Mouse (Mus musculus): Measurements from ENCODE around the gene Defb41. TPM values are rescaled to one million over a fixed set of nuclear protein-coding genes. Genes with fewer than 3 reads are reported as not detected.
"Not testable (repeated sequence)": the region's sequence is repeated elsewhere in the genome, so short reads cannot be mapped to it uniquely, and the experiment has no call there.

Gene Defb41
- polyA plus RNA-seq, 1 experiment from 2014 or later: not detected

GRCm38 (mm10) chr1:18271095-18271494 lies 6.2 kb upstream of the Defb41 start:
- DNase-seq (ENCODE audit: low spot score): no peak
- H3K4me1 ChIP-seq (replicated peaks; ENCODE audit: insufficient read depth, low read length): no peaks in the 10 kb centered on the region

DNA sequence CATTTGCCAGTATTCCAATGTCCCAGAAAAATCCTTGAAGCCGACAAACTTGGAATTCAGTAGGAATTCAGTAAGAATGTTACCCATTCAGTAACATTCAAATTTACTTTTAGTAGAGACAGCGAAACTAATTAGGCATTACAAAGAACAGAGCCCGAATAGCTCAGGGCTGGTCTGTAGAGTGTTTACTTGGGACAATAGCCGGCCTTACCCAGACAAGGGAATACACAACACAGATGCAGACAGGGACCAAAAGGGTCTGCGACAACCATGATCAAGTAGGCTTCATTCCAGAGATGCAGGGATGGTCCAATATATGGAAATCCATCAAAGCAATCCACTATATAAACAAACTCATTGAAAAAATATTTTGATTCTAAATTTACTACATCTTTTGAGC lies 3.9 kb upstream of the Defb41 start:
- no peak for TF ChIP-seq CTCF (IDR thresholded peaks at IDR 0.05; ENCODE audit: low read depth)
- H3K27me3 ChIP-seq (ENCODE audit: insufficient read depth, low read length): no peaks in the 10 kb centered on the region
- 84% methylated on average over 5 of the region's 5 CpGs for WGBS
- H3K4me1 ChIP-seq (replicated peaks; ENCODE audit: insufficient read depth, low read length): no peaks in the 10 kb centered on the region
- H3K9ac ChIP-seq (ENCODE audit: low read depth, low read length): no peak overlapping the region
- no peak for ATAC-seq (replicated peaks; ENCODE audit: low FRiP score, low read depth)
- H3K9me3 ChIP-seq (replicated peaks; ENCODE audit: low read length): no peaks in the 10 kb centered on the region
- no peak overlapping the region for H3K4me2 ChIP-seq (ENCODE audit: low read length)
- H3K27ac ChIP-seq: no peak overlapping the region
- no peak overlapping the region for H3K4me3 ChIP-seq (replicated peaks; ENCODE audit: low read depth, low read length)
- DNase-seq (ENCODE audit: low spot score): no peak
- H3K36me3 ChIP-seq (ENCODE audit: insufficient read depth, low read length): no peaks in the 10 kb centered on the region

More at GRCm38 (mm10) chr1:18271095-18271494, 6.2 kb upstream of the Defb41 start:
- H3K9me3 ChIP-seq (replicated peaks; ENCODE audit: low read length): no peaks in the 10 kb centered on the region
- no peak overlapping the region for H3K27ac ChIP-seq
- H3K36me3 ChIP-seq (ENCODE audit: insufficient read depth, low read length): no peaks in the 10 kb centered on the region
- no peak for ATAC-seq (replicated peaks; ENCODE audit: low FRiP score, low read depth)
- no peak overlapping the region for H3K4me3 ChIP-seq (replicated peaks; ENCODE audit: low read depth, low read length)
- no peak overlapping the region for H3K9ac ChIP-seq (ENCODE audit: low read depth, low read length)
- no peak for TF ChIP-seq CTCF (IDR thresholded peaks at IDR 0.05; ENCODE audit: low read depth)
- WGBS: 85% methylated on average over 4 of the region's 4 CpGs
- H3K27me3 ChIP-seq (ENCODE audit: insufficient read depth, low read length): no peaks in the 10 kb centered on the region
- H3K4me2 ChIP-seq (ENCODE audit: low read length): no peak overlapping the region

DNA sequence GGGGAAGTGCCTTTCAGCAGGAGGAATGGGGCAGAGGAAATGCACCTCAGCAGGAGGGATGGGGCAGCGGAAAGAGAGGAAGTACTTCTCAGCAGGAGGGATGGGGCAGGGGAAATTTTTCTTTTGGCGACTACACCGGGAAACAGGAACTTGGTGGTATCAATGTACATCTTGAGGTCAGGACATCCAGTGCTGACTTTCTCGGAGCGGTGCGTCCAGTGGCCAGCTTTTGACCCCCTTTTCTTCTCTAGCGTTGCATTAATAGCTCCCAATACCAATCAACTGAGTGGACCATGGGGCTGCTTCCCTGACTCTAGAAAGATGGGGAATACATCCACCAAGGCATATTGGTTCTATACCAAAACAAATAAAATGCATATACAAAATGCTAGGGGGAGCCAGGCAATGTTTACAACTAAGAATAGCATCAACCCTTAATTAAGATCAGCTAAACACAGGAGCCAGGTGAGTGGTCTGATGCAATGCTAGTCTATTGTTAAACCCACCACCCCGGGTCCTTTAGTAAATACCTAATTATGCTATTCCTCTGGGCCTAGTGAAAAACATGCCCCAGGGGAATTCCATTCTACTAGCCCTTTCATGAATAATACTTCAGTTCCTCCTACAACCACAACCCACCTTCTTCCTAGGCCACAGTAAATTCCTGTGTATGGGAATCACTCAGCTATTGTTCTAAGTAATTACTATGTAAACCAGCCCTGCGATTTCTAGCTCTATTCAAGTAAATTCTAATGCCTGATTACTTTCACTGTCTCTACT lies 18.9 kb downstream of the Defb41 start:
- not testable (repeated sequence) for H3K4me2 ChIP-seq (ENCODE audit: low read length); H3K27me3 ChIP-seq (ENCODE audit: insufficient read depth, low read length); H3K4me1 ChIP-seq (replicated peaks; ENCODE audit: insufficient read depth, low read length); ATAC-seq (replicated peaks; ENCODE audit: low FRiP score, low read depth); DNase-seq (ENCODE audit: low spot score); H3K9me3 ChIP-seq (replicated peaks; ENCODE audit: low read length); H3K9ac ChIP-seq (ENCODE audit: low read depth, low read length); H3K4me3 ChIP-seq (replicated peaks; ENCODE audit: low read depth, low read length); H3K36me3 ChIP-seq (ENCODE audit: insufficient read depth, low read length); H3K27ac ChIP-seq
- WGBS: 87% methylated on average over 9 of the region's 9 CpGs

- ATAC-seq (replicated peaks; ENCODE audit: low FRiP score, low read depth): no peak
- H3K27ac ChIP-seq: no peak within 1 kb of the TSS
- 71% methylated on average over 1 of the region's 1 CpGs for WGBS
Measured at GRCm38 (mm10) chr1:18237343-18237742, 27.6 kb downstream of the Defb41 start, which contains the start of gene Defb18. Gene Defb18 (minus strand): TSS chr1:18237443.

DNA sequence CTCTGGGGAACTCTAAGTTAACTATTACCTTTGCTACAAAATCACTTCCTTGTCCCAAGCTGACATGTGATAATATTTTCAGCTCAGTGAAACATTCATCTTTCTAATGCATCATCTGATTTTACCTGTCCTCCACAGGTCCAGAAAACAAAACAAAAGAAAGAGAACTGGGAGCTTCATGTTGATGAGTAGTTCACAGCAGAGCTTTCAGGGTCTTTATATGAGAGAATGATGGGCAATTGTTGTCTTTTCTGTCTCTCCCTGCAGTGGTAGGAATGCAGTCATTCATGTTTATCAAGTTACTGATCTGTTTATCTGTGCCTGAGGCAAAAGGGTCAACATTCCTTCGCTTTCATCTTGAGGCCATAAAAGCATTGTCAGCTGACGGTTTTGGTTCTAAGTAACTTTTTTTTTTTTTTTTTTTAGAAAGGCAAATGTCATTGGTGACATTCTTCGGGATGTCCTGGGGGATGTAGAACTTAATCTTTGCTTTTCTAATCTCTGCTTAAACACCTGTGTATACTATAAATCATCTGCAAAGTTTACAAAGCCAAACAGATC lies 41.5 kb downstream of the Defb41 start:
- Histone ChIP-seq H3K27me3 (ENCODE audit: insufficient read depth, low read length) (no peaks in the 10 kb centered on the region), H3K4me1 (replicated peaks; ENCODE audit: insufficient read depth, low read length) (no peaks in the 10 kb centered on the region), H3K27ac (no peak overlapping the region), H3K4me2 (ENCODE audit: low read length) (no peak overlapping the region), H3K36me3 (ENCODE audit: insufficient read depth, low read length) (no peaks in the 10 kb centered on the region), H3K9ac (ENCODE audit: low read depth, low read length) (no peak overlapping the region), H3K9me3 (replicated peaks; ENCODE audit: low read length) (no peaks in the 10 kb centered on the region), H3K4me3 (replicated peaks; ENCODE audit: low read depth, low read length) (no peak overlapping the region)
- DNase-seq (ENCODE audit: low spot score) (peak; percentile 23), ATAC-seq (replicated peaks; ENCODE audit: low FRiP score, low read depth) (no peak; the same call in 1 of the 2 replicates)
- no peak; the same call in 1 of the 2 replicates for TF ChIP-seq CTCF (IDR thresholded peaks at IDR 0.05; ENCODE audit: low read depth)
- WGBS: 7% methylated on average over 3 of the region's 3 CpGs

More at GRCm38 (mm10) chr1:18237343-18237742, 27.6 kb downstream of the Defb41 start, which contains the start of gene Defb18:
- H3K27me3 ChIP-seq (ENCODE audit: insufficient read depth, low read length): no peaks in the 10 kb centered on the region
- no peak for DNase-seq (ENCODE audit: low spot score)
- no peaks in the 10 kb centered on the region for H3K9me3 ChIP-seq (replicated peaks; ENCODE audit: low read length)
- no peaks in the 10 kb centered on the region for H3K36me3 ChIP-seq (ENCODE audit: insufficient read depth, low read length)
- no peak within 1 kb of the TSS for H3K9ac ChIP-seq (ENCODE audit: low read depth, low read length)
- no peak within 1 kb of the TSS for H3K4me3 ChIP-seq (replicated peaks; ENCODE audit: low read depth, low read length)
- TF ChIP-seq CTCF (IDR thresholded peaks at IDR 0.05; ENCODE audit: low read depth): no peak
- H3K4me1 ChIP-seq (replicated peaks; ENCODE audit: insufficient read depth, low read length): no peaks in the 10 kb centered on the region
- H3K4me2 ChIP-seq (ENCODE audit: low read length): no peak within 1 kb of the TSS

Other genes with a start within 250 kb of the Defb41 start
- gene Crisp4, start 119.2 kb downstream of the Defb41 start, polyA plus RNA-seq (2015; fragmentation: Nextera tagmentation; extraction: Ambion mirVana): not detected in 2 replicates
- gene Defb18, start 27.7 kb downstream of the Defb41 start, polyA plus RNA-seq (2015; fragmentation: Nextera tagmentation; extraction: Ambion mirVana): not detected in 2 replicates

All from kidney, postnatal 0 days (tissue).